Mouse (Mus musculus) intestine, embryonic 16.5 days (tissue): ENCODE results near the gene Lhcgr. TPM values are rescaled to one million over a fixed set of nuclear protein-coding genes. Genes with fewer than 3 reads are reported as not detected.

Experiments
- ATAC-seq: fragments of 200-750 bp; cut with Nextera tagmentation; 2 replicates; pipeline ENCODE4 v1.8.0; 2017; ENCODE audit warnings: moderate TSS enrichment, moderate library complexity
- H3K27ac ChIP-seq: fragments of 300-500 bp; sonication (generic); 2 replicates; pipeline ENCODE4 v1.5.1; 2014; ENCODE audit warnings: mild to moderate bottlenecking, low read length
- H3K27me3 ChIP-seq: fragments of 300-500 bp; sonication (generic); replicated peaks from 2 replicates; pipeline ENCODE4 v1.6.1; 2014; ENCODE audit warnings: low read length, control low read depth, mixed read lengths; ENCODE audit not compliant: control insufficient read depth, insufficient read depth
- H3K36me3 ChIP-seq: fragments of 300-500 bp; sonication (generic); 2 replicates; pipeline ENCODE4 v1.6.1; 2014; ENCODE audit warnings: low read length, control low read depth; ENCODE audit not compliant: control insufficient read depth, insufficient read depth
- H3K4me1 ChIP-seq: fragments of 300-500 bp; sonication (generic); 2 replicates; pipeline ENCODE4 v1.6.1; 2014; ENCODE audit warnings: low read length, control low read depth, mixed read lengths; ENCODE audit not compliant: control insufficient read depth, insufficient read depth
- H3K4me2 ChIP-seq: fragments of 300-500 bp; sonication (generic); 2 replicates; pipeline ENCODE4 v1.6.1; 2014; ENCODE audit warnings: low read depth, low read length, control low read depth
- H3K4me3 ChIP-seq: fragments of 300-500 bp; sonication (generic); 2 replicates; pipeline ENCODE4 v1.5.1; 2014; ENCODE audit warnings: mild to moderate bottlenecking, low read length
- H3K9ac ChIP-seq: fragments of 300-500 bp; sonication (generic); 2 replicates; pipeline ENCODE4 v1.6.1; 2014; ENCODE audit warnings: low read depth, low read length
- H3K9me3 ChIP-seq: fragments of 300-500 bp; sonication (generic); 2 replicates; pipeline ENCODE4 v1.6.1; 2016; ENCODE audit warnings: low read length, control low read depth; ENCODE audit not compliant: control insufficient read depth
- whole genome bisulfite sequencing: fragments of 180-500 bp; shearing (Covaris S2); extraction: QIAGEN DNeasy Blood & Tissue Kit; methylation state at CpG from one replicate; pipeline ENCODE4 v1.1.7; 2014; 5-methylcytosine and 5-hydroxymethylcytosine counted together
- polyA plus RNA-seq: library from polyadenylated mRNA; unstranded; fragments of >200 nt; fragmentation: Nextera tagmentation; extraction: Ambion mirVana; gene quantifications from 2 replicates; pipeline ENCODE4 v1.2.1, GENCODE M21; 2015

Gene Lhcgr
- polyA plus RNA-seq, 1 experiment from 2014 or later = 0.10 TPM

DNA sequence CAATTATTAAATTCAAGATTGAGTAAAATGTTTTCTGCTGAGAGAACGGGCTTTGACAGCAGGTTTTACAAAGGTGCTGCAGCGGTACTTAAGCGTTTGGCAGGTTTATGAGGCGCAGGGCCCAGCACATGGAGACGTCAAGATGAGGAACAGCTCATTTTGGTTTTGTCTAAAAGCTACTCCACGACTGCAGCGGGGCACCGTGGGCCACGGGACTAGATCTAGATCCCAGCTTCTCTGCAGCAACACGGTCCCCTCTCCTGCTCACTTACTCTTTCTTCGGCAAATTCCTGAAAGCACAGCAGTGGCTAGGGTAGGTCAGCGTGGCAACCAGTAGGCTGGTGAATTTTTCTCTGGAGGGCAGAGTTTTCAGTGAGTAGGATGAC is 38.3 kb downstream of the Lhcgr start:
- Histone ChIP-seq H3K4me2 (peak overlapping the region; percentile 13), H3K36me3 (no peaks in the 10 kb centered on the region), H3K4me3 (no peak overlapping the region), H3K9ac (no peak overlapping the region), H3K27me3 (no peaks in the 10 kb centered on the region), H3K27ac (no peak overlapping the region), H3K4me1 (no peaks in the 10 kb centered on the region), H3K9me3 (no peaks in the 10 kb centered on the region)
- WGBS = 40% methylated on average over 12 of the region's 12 CpGs
- no peak for ATAC-seq

- Histone ChIP-seq H3K27me3 (no peaks in the 10 kb centered on the region), H3K4me3 (no peak overlapping the region), H3K27ac (no peak overlapping the region), H3K9me3 (no peaks in the 10 kb centered on the region), H3K36me3 (no peaks in the 10 kb centered on the region), H3K9ac (no peak overlapping the region), H3K4me2 (peak overlapping the region; percentile 13), H3K4me1 (no peaks in the 10 kb centered on the region)
- peak; percentile 85 for ATAC-seq
- WGBS = 6% methylated on average over 17 of the region's 17 CpGs
These were observed 38.8 kb downstream of the Lhcgr start for GRCm38 (mm10) chr17:88752827-88753471.

DNA sequence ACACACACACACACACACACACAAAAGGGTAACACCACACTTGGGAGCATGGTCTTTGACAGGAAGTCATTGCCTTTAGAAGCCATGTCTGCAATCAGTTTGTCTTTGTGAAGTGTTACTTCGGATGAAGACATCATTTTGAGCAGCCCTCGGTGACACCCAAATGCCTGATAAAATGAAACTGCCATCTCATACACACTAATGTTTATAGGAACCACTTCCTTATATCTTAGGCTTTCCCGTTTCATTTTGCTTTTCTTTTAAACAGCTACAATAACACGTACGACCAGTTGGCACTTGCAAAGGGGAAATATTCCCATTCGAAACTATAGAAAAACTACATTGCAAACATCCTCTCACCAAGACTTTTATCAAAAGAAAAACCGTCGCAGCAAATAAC is 42.1 kb downstream of the Lhcgr start:
- Histone ChIP-seq H3K4me1 (no peaks in the 10 kb centered on the region), H3K36me3 (no peaks in the 10 kb centered on the region), H3K4me3 (no peak overlapping the region), H3K4me2 (no peak overlapping the region), H3K27ac (no peak overlapping the region), H3K9ac (no peak overlapping the region), H3K9me3 (no peaks in the 10 kb centered on the region), H3K27me3 (no peaks in the 10 kb centered on the region)
- ATAC-seq = no peak
- 55% methylated on average over 8 of the region's 8 CpGs for WGBS

DNA sequence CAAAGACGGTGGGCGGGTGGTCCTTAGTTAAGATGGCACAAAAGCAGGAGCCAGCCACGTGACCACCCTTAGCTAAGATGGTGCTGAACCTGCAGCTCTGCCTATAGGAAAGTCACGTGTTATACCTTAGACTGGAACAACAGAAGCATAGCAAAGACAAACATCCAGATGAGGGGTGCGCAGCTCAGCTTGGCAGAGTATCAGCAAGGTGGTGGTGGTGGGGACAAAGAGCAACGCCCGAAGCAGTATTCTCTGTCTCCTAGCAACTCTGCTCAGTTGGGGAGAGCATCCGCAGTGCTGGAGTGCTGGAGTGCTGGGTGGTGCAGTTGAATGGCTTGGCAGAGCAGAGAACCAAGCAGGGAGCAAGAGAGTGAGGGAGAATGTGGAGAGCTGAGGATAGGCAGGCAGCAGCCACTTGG is 85.5 kb downstream of the Lhcgr start:
- Histone ChIP-seq H3K9me3 (no peaks in the 10 kb centered on the region), H3K27me3 (no peaks in the 10 kb centered on the region), H3K4me3 (no peak overlapping the region), H3K27ac (no peak overlapping the region), H3K36me3 (no peaks in the 10 kb centered on the region), H3K4me2 (no peak overlapping the region), H3K9ac (no peak overlapping the region), H3K4me1 (peaks cover 10% of the 10 kb centered on the region)
- no peak for ATAC-seq
- WGBS = 49% methylated on average over 8 of the region's 8 CpGs

DNA sequence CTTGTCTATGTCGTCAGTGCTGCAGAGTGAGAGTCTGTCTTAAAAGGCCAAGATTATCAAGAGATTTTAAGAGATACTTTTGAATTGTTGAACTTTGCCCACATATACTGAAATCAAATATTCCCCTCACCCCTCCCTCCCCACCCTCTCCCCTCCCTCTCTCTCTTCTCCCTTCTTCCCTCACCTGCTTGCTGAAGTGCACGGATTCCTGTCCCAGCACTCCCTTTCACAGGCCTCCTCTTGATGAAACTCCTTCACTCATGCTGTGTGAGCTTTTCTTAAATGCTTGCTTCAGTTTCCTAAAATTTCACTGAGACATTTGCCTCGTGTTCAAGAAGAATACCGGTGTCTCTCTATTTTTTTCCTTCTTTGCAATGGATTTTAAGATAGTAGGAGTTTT is 88.7 kb downstream of the Lhcgr start:
- no peak overlapping the region for H3K4me2 ChIP-seq
- no peak for ATAC-seq
- 36% methylated on average over 4 of the region's 4 CpGs for WGBS
- no peak overlapping the region for H3K27ac ChIP-seq
- H3K9me3 ChIP-seq = no peaks in the 10 kb centered on the region
- peaks cover 10% of the 10 kb centered on the region for H3K4me1 ChIP-seq
- no peak overlapping the region for H3K4me3 ChIP-seq
- no peak overlapping the region for H3K9ac ChIP-seq
- no peaks in the 10 kb centered on the region for H3K27me3 ChIP-seq
- no peaks in the 10 kb centered on the region for H3K36me3 ChIP-seq

DNA sequence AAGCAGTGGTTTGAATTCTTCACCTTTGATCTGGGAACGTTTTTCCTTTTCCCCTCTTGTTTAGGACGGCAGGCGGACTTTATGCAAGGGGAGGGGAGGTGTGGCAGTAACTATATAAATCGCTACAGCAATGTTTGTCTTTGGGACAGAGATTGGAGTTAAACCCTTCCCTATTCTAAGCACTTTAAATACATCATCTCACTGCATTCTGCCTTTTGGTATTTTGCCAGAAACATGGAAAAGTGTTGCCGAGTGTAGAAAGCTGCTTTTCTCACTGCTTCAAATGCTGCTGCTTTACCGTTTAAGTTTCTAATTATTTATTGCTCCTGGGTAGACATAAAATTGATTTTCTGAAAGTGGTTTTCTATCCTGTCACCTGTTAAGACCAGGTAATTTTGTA is 89.4 kb downstream of the Lhcgr start:
- H3K9me3 ChIP-seq = no peaks in the 10 kb centered on the region
- ATAC-seq = no peak
- H3K4me2 ChIP-seq = peak overlapping the region; percentile 40
- no peak overlapping the region for H3K9ac ChIP-seq
- H3K4me1 ChIP-seq = peaks cover 10% of the 10 kb centered on the region
- H3K27me3 ChIP-seq = no peaks in the 10 kb centered on the region
- H3K36me3 ChIP-seq = no peaks in the 10 kb centered on the region
- H3K27ac ChIP-seq = no peak overlapping the region
- H3K4me3 ChIP-seq = no peak overlapping the region
- WGBS = 13% methylated on average over 6 of the region's 6 CpGs

GRCm38 (mm10) chr17:88700901-88701300 is 90.9 kb downstream of the Lhcgr start:
- no peak overlapping the region for H3K27ac ChIP-seq
- no peak overlapping the region for H3K9ac ChIP-seq
- peaks cover 13% of the 10 kb centered on the region for H3K4me1 ChIP-seq
- no peaks in the 10 kb centered on the region for H3K27me3 ChIP-seq
- H3K36me3 ChIP-seq = no peaks in the 10 kb centered on the region
- H3K4me3 ChIP-seq = no peak overlapping the region
- no peak overlapping the region for H3K4me2 ChIP-seq
- no peaks in the 10 kb centered on the region for H3K9me3 ChIP-seq
- ATAC-seq = no peak

- Histone ChIP-seq H3K4me3 (no peak overlapping the region), H3K4me1 (peaks cover 3% of the 10 kb centered on the region), H3K36me3 (no peaks in the 10 kb centered on the region), H3K9ac (no peak overlapping the region), H3K27me3 (no peaks in the 10 kb centered on the region), H3K27ac (no peak overlapping the region), H3K4me2 (no peak overlapping the region), H3K9me3 (no peaks in the 10 kb centered on the region)
- 57% methylated on average over 9 of the region's 9 CpGs for WGBS
- no peak; the same call in 1 of the 2 replicates for ATAC-seq
These were observed 95.0 kb downstream of the Lhcgr start for GRCm38 (mm10) chr17:88696656-88697333.

DNA sequence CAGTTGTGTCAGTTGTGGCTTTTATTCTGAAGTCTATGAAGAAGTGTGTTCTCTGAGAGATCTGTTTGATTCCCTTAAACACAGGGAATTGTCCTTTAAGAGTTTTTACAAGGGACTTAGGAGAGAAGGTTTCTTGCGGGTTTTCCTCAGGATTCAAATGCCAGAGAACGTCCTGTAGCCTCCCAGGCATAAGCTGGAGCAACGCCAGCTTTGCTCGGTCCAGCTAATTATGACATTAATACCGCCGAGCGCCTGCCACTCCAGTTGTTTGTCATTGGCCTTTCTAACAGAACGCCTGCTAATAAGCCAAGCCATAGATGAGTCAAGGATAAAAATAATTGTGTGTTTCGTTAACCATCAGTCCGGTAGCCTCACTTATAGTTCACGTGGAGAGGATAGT is 103.6 kb downstream of the Lhcgr start:
- H3K4me1 ChIP-seq = no peaks in the 10 kb centered on the region
- H3K9me3 ChIP-seq = no peaks in the 10 kb centered on the region
- H3K27me3 ChIP-seq = no peaks in the 10 kb centered on the region
- no peaks in the 10 kb centered on the region for H3K36me3 ChIP-seq
- no peak overlapping the region for H3K4me3 ChIP-seq
- H3K9ac ChIP-seq = no peak overlapping the region
- no peak for ATAC-seq
- 72% methylated on average over 11 of the region's 11 CpGs for WGBS
- H3K4me2 ChIP-seq = no peak overlapping the region
- no peak overlapping the region for H3K27ac ChIP-seq
